In genomic region chr7:122256722-122257121, GRCm38 (mm10) we compare ENCODE assay signal across 34 mouse cellular contexts. TPM values are rescaled to one million over a fixed set of nuclear protein-coding genes. Genes with fewer than 3 reads are reported as not detected.
DNase-seq lines count a peak whose midpoint lies in the region; ATAC-seq and TF ChIP-seq lines count a peak whose summit lies in the region.
"Had no signal": no experiment of that assay in that cellular context is flagged by ENCODE, and none has a peak within 500 bp of the region (broad histone marks: within the 10 kb centered on the region; RNA-seq: fewer than 3 reads in every experiment).

No protein-coding gene starts in this region.

- H3K27ac ChIP-seq in liver, postnatal 0 days (ENCODE audit: low read depth) = 0 out of 2 replicates have a peak overlapping the region, but pooled peaks have one; percentile 29
- H3K27ac ChIP-seq in bone marrow macrophage, adult 2 months (ENCODE audit: insufficient read depth, low read depth, low read length) = peak overlapping the region; percentile 64
- no peak overlapping the region for H3K27ac ChIP-seq in lung, postnatal 0 days (ENCODE audit: low read length)
- H3K27ac ChIP-seq: embryonic facial prominence, embryonic 10.5 days; embryonic facial prominence, embryonic 15.5 days; forebrain, embryonic 12.5 days; heart, embryonic 10.5 days; heart, embryonic 15.5 days; liver, embryonic 13.5 days; lung, embryonic 15.5 days had no signal

- DNase-seq in liver, postnatal 0 days = no peak
- no peak for DNase-seq in liver
- no peak for DNase-seq in ovary, postnatal 14 days (ENCODE audit: low spot score)
- DNase-seq in lung, postnatal 0 days (ENCODE audit: low spot score) = no peak
- DNase-seq in spleen, postnatal 10 days (ENCODE audit: low spot score in 2 of 2) = no peak
- DNase-seq: adrenal gland, postnatal 25 days; B cell, adult 2 months; cerebellum, adult 18-20 months; cerebellum, postnatal 10 days; gastrocnemius, postnatal 14 days; kidney, adult 9 months; kidney, postnatal 14 days; layer of hippocampus, adult 9-11 months; liver, embryonic 13.5 days; lung, postnatal 36 days; midbrain, embryonic 14.5 days; right cerebral cortex, postnatal 4 days; thymus, postnatal 4 days had no signal

- WGBS in liver, postnatal 0 days (ENCODE audit: insufficient replicate concordance) = 51% methylated on average over 7 of the region's 7 CpGs
- 61% methylated on average over 7 of the region's 7 CpGs for WGBS in lung, postnatal 0 days

- TF ChIP-seq EP300 in liver, postnatal 0 days (IDR thresholded peaks at IDR 0.05; ENCODE audit: low read depth) = no peak
- no peak for TF ChIP-seq EP300 in lung, postnatal 0 days (IDR thresholded peaks at IDR 0.05)

- no peak for TF ChIP-seq CTCF in liver, postnatal 0 days (IDR thresholded peaks at IDR 0.05; ENCODE audit: low read depth)
- TF ChIP-seq CTCF in bone marrow macrophage, adult 2 months (IDR thresholded peaks at IDR 0.05; ENCODE audit: low read depth, low read length) = no peak
- TF ChIP-seq CTCF in lung, postnatal 0 days (IDR thresholded peaks at IDR 0.05) = no peak

- no peaks in the 10 kb centered on the region for H3K9me3 ChIP-seq in liver, postnatal 0 days (ENCODE audit: low read length)
- H3K9me3 ChIP-seq in lung, postnatal 0 days (ENCODE audit: low read length) = no peaks in the 10 kb centered on the region
- H3K9me3 ChIP-seq: embryonic facial prominence, embryonic 10.5 days; embryonic facial prominence, embryonic 15.5 days; forebrain, embryonic 12.5 days; heart, embryonic 10.5 days; heart, embryonic 15.5 days; liver, embryonic 13.5 days; lung, embryonic 15.5 days had no signal

- peaks cover 2% of the 10 kb centered on the region for H3K4me1 ChIP-seq in liver, postnatal 0 days (ENCODE audit: insufficient read depth)
- H3K4me1 ChIP-seq in bone marrow macrophage, adult 2 months (ENCODE audit: control insufficient read depth, insufficient read depth, low read length) = peaks cover 53% of the 10 kb centered on the region
- no peaks in the 10 kb centered on the region for H3K4me1 ChIP-seq in lung, postnatal 0 days (ENCODE audit: insufficient read depth, low read depth, low read length)
- H3K4me1 ChIP-seq: embryonic facial prominence, embryonic 10.5 days; embryonic facial prominence, embryonic 15.5 days; heart, embryonic 15.5 days; liver, embryonic 13.5 days; lung, embryonic 15.5 days had no signal

- no peak overlapping the region for H3K4me3 ChIP-seq in liver, postnatal 0 days (ENCODE audit: low read depth, low read length)
- H3K4me3 ChIP-seq in bone marrow macrophage, adult 2 months (ENCODE audit: insufficient read depth, low read length) = no peak overlapping the region
- no peak overlapping the region for H3K4me3 ChIP-seq in lung, postnatal 0 days (ENCODE audit: low read depth, low read length)
- H3K4me3 ChIP-seq: embryonic facial prominence, embryonic 10.5 days; embryonic facial prominence, embryonic 15.5 days; forebrain, embryonic 12.5 days; heart, embryonic 10.5 days; heart, embryonic 15.5 days; liver, embryonic 13.5 days; lung, embryonic 15.5 days had no signal

- H3K4me2 ChIP-seq in liver, postnatal 0 days (ENCODE audit: low read depth, low read length) = no peak overlapping the region
- no peak overlapping the region for H3K4me2 ChIP-seq in lung, postnatal 0 days (replicated peaks; ENCODE audit: low read depth, low read length)
- H3K4me2 ChIP-seq: embryonic facial prominence, embryonic 15.5 days; forebrain, embryonic 12.5 days; heart, embryonic 15.5 days; liver, embryonic 13.5 days; lung, embryonic 15.5 days had no signal

- no peaks in the 10 kb centered on the region for H3K36me3 ChIP-seq in liver, postnatal 0 days (replicated peaks; ENCODE audit: insufficient read depth, low read length)
- H3K36me3 ChIP-seq in lung, postnatal 0 days (ENCODE audit: insufficient read depth, low read length) = no peaks in the 10 kb centered on the region
- H3K36me3 ChIP-seq: embryonic facial prominence, embryonic 10.5 days; embryonic facial prominence, embryonic 15.5 days; forebrain, embryonic 12.5 days; heart, embryonic 10.5 days; heart, embryonic 15.5 days; liver, embryonic 13.5 days; lung, embryonic 15.5 days had no signal

- no peak for TF ChIP-seq POLR2A in bone marrow macrophage, adult 2 months (IDR thresholded peaks at IDR 0.05; ENCODE audit: borderline replicate concordance, low read depth, low read length)

- no peak overlapping the region for H3K9ac ChIP-seq in liver, postnatal 0 days (replicated peaks)
- H3K9ac ChIP-seq in lung, postnatal 0 days (replicated peaks; ENCODE audit: low read depth) = no peak overlapping the region
- H3K9ac ChIP-seq: embryonic facial prominence, embryonic 15.5 days; forebrain, embryonic 12.5 days; heart, embryonic 15.5 days; liver, embryonic 13.5 days; lung, embryonic 15.5 days had no signal

- no peaks in the 10 kb centered on the region for H3K27me3 ChIP-seq in liver, postnatal 0 days (ENCODE audit: insufficient read depth, low read length)
- H3K27me3 ChIP-seq in lung, postnatal 0 days (replicated peaks; ENCODE audit: insufficient read depth, low read length) = no peaks in the 10 kb centered on the region
- H3K27me3 ChIP-seq: embryonic facial prominence, embryonic 15.5 days; heart, embryonic 15.5 days; liver, embryonic 13.5 days; lung, embryonic 15.5 days had no signal

- no peak for ATAC-seq in liver, postnatal 0 days
- peak; percentile 49 for ATAC-seq in megakaryocyte, adult 5-6 weeks (ENCODE audit: poor library complexity, severe bottlenecking)
- no peak for ATAC-seq in lung, postnatal 0 days
- ATAC-seq: hindbrain, embryonic 16.5 days; intestine, embryonic 16.5 days; Patski had no signal

RNA-seq across cellular contexts. Expression of gene Prkcb, which starts 31.8 kb away (rescaled TPM):
- polyA plus RNA-seq in liver, postnatal 0 days (2015; fragmentation: Nextera tagmentation; extraction: Ambion mirVana) = 8.1 TPM in 2 replicates
- polyA plus RNA-seq in bone marrow macrophage, adult 2 months (2012; ENCODE audit: insufficient read depth, insufficient read length, missing spikeins) = 196 and 203 TPM in 2 replicates
- total RNA-seq in megakaryocyte, adult 5-6 weeks (2015) = 131 and 135 TPM in 2 replicates
- 85.9 and 96.3 TPM in 2 replicates for total RNA-seq in megakaryocyte, adult 5-6 weeks (2017)
- polyA plus RNA-seq in lung, postnatal 0 days (2015; fragmentation: Nextera tagmentation; extraction: Ambion mirVana) = 2.2 and 2.3 TPM in 2 replicates
- total RNA-seq: MEL had no signal
- polyA plus RNA-seq: Patski had no signal

RNA-seq across cellular contexts. Expression of gene Chp2, which starts 37.4 kb away (rescaled TPM):
- polyA plus RNA-seq in liver, postnatal 0 days (2015; fragmentation: Nextera tagmentation; extraction: Ambion mirVana) = 2.1 and 2.9 TPM in 2 replicates
- polyA plus RNA-seq in bone marrow macrophage, adult 2 months (2012; ENCODE audit: insufficient read depth, insufficient read length, missing spikeins) = 0.99 and 1.3 TPM in 2 replicates
- total RNA-seq in megakaryocyte, adult 5-6 weeks (2015) = 0.27 TPM in 1 of 2 replicates, not detected in the other
- total RNA-seq in megakaryocyte, adult 5-6 weeks (2017) = 0.18 and 0.94 TPM in 2 replicates
- 2.0 TPM in 2 replicates for polyA plus RNA-seq in lung, postnatal 0 days (2015; fragmentation: Nextera tagmentation; extraction: Ambion mirVana)
- total RNA-seq: MEL; neutrophil, adult 5-6 weeks had no signal
- polyA plus RNA-seq: embryonic facial prominence, embryonic 10.5 days; limb, embryonic 11.5 days; neural tube, embryonic 11.5 days; Patski; stomach, embryonic 14.5 days had no signal

Comparison
In these comparisons a context has a peak if more than half of its experiments do, and no peak if none do; other contexts are left out.
1. RNA of gene Prkcb, which starts 31.8 kb away (polyA plus RNA-seq): 196 to 203 TPM in bone marrow macrophage, adult 2 months; 8.1 TPM in liver, postnatal 0 days and 2.2 to 2.3 TPM in lung, postnatal 0 days; every median in the first group is over 10 times any median in the second.